Mouse (Mus musculus) kidney, adult 2 months (tissue): ENCODE results near the gene Tsnax.

Source experiments
- CTCF ChIP-seq: fragments of 200-500 bp; conservative IDR thresholded peaks from 2 replicates; pipeline ENCODE4 v1.5.1; 2011; ENCODE audit warnings: low read depth, mild to moderate bottlenecking, control low read depth, low read length, moderate library complexity, mixed read lengths; ENCODE audit not compliant: insufficient read depth, insufficient read length
- POLR2A ChIP-seq: fragments of 200-500 bp; IDR thresholded peaks from one replicate; pipeline ENCODE4 v1.6.1; 2011; ENCODE audit warnings: low read depth, low read length, control low read depth

DNA sequence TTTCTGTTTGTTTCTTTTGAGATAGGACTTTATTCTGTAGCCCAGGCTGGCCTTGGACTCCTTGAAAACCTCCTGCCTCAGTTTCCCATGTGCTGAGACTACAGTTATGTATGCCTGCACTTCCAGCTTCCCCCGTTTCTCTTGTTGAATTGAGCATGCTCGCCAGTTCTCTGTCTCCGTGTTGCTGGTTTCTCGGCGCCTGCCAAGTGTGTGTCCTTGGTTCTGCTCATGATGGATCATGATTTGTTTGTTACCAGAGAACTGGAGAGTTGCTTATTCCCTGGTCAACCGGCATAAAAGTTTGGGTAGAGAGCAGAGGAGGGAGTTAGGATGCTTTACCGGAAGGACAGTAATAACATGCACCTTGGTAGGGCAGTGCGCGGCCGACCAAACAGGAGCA, 61.3 kb downstream of the Tsnax start:
- no peak for TF ChIP-seq CTCF
- no peak for TF ChIP-seq POLR2A
